Mouse (Mus musculus): ENCODE measurements around the gene Gm21858.
"Not testable (repeated sequence)": the region's sequence is repeated elsewhere in the genome, so short reads cannot be mapped to it uniquely, and the experiment has no call there.

Gene Gm21858

GRCm38 (mm10) chrY:55731456-55731855, at the start of gene Gm21858:
Gm21858 (plus strand) TSS chrY:55731756.
- DNase-seq (ENCODE audit: low spot score in 2 of 2), result not testable (repeated sequence)
